Mouse (Mus musculus): ENCODE measurements around the gene Crygn. TPM values are rescaled to one million over a fixed set of nuclear protein-coding genes. Genes with fewer than 3 reads are reported as not detected.

The Crygn gene
- polyA plus RNA-seq, 1 experiment, result not detected

GRCm38 (mm10) chr5:24792961-24793360 lies 35.2 kb upstream of the Crygn start:
- Histone ChIP-seq H3K4me1 (ENCODE audit: control insufficient read depth, insufficient read depth, insufficient read length, low read length) (no peaks in the 10 kb centered on the region), H3K4me3 (ENCODE audit: low read depth, low read length) (no peak overlapping the region), H3K27me3 (ENCODE audit: control insufficient read depth, insufficient read depth, low read length) (no peaks in the 10 kb centered on the region), H3K36me3 (ENCODE audit: control insufficient read depth, insufficient read depth, low read length) (no peaks in the 10 kb centered on the region), H3K27ac (ENCODE audit: insufficient read depth, low read depth, low read length) (no peak overlapping the region)
- no peak for TF ChIP-seq POLR2A (IDR thresholded peaks at IDR 0.05; ENCODE audit: low read depth, low read length)
- TF ChIP-seq CTCF (IDR thresholded peaks at IDR 0.05; ENCODE audit: extremely low read depth, insufficient read length, insufficient replicate concordance, low read depth, low read length), result no peak
- WGBS, result 71% methylated on average over 7 of the region's 7 CpGs

GRCm38 (mm10) chr5:24782957-24783356 lies 25.1 kb upstream of the Crygn start:
- no peak overlapping the region for H3K27ac ChIP-seq (ENCODE audit: insufficient read depth, low read depth, low read length)
- TF ChIP-seq POLR2A (IDR thresholded peaks at IDR 0.05; ENCODE audit: low read depth, low read length) (no peak), CTCF (IDR thresholded peaks at IDR 0.05; ENCODE audit: extremely low read depth, insufficient read length, insufficient replicate concordance, low read depth, low read length) (no peak)
- H3K4me1 ChIP-seq (ENCODE audit: control insufficient read depth, insufficient read depth, insufficient read length, low read length), result no peaks in the 10 kb centered on the region
- no peaks in the 10 kb centered on the region for H3K36me3 ChIP-seq (ENCODE audit: control insufficient read depth, insufficient read depth, low read length)
- 89% methylated on average over 4 of the region's 4 CpGs for WGBS
- no peaks in the 10 kb centered on the region for H3K27me3 ChIP-seq (ENCODE audit: control insufficient read depth, insufficient read depth, low read length)
- H3K4me3 ChIP-seq (ENCODE audit: low read depth, low read length), result no peak overlapping the region

GRCm38 (mm10) chr5:24781048-24781447 lies 23.2 kb upstream of the Crygn start:
- TF ChIP-seq POLR2A (IDR thresholded peaks at IDR 0.05; ENCODE audit: low read depth, low read length), result no peak
- no peak for TF ChIP-seq CTCF (IDR thresholded peaks at IDR 0.05; ENCODE audit: extremely low read depth, insufficient read length, insufficient replicate concordance, low read depth, low read length)
- WGBS, result 21% methylated on average over 5 of the region's 5 CpGs
- Histone ChIP-seq H3K27me3 (ENCODE audit: control insufficient read depth, insufficient read depth, low read length) (no peaks in the 10 kb centered on the region), H3K4me3 (ENCODE audit: low read depth, low read length) (no peak overlapping the region), H3K36me3 (ENCODE audit: control insufficient read depth, insufficient read depth, low read length) (no peaks in the 10 kb centered on the region), H3K27ac (ENCODE audit: insufficient read depth, low read depth, low read length) (no peak overlapping the region), H3K4me1 (ENCODE audit: control insufficient read depth, insufficient read depth, insufficient read length, low read length) (no peaks in the 10 kb centered on the region)

GRCm38 (mm10) chr5:24779881-24780512 lies 22.2 kb upstream of the Crygn start:
- Histone ChIP-seq H3K27me3 (ENCODE audit: control insufficient read depth, insufficient read depth, low read length) (no peaks in the 10 kb centered on the region), H3K4me3 (ENCODE audit: low read depth, low read length) (no peak overlapping the region)
- WGBS, result 53% methylated on average over 15 of the region's 15 CpGs

GRCm38 (mm10) chr5:24779321-24779720 lies 21.5 kb upstream of the Crygn start:
- no peak for TF ChIP-seq CTCF (IDR thresholded peaks at IDR 0.05; ENCODE audit: extremely low read depth, insufficient read length, insufficient replicate concordance, low read depth, low read length)
- TF ChIP-seq POLR2A (IDR thresholded peaks at IDR 0.05; ENCODE audit: low read depth, low read length), result no peak
- no peaks in the 10 kb centered on the region for H3K27me3 ChIP-seq (ENCODE audit: control insufficient read depth, insufficient read depth, low read length)
- H3K36me3 ChIP-seq (ENCODE audit: control insufficient read depth, insufficient read depth, low read length), result no peaks in the 10 kb centered on the region
- no peak overlapping the region for H3K27ac ChIP-seq (ENCODE audit: insufficient read depth, low read depth, low read length)
- no peaks in the 10 kb centered on the region for H3K4me1 ChIP-seq (ENCODE audit: control insufficient read depth, insufficient read depth, insufficient read length, low read length)
- no peak overlapping the region for H3K4me3 ChIP-seq (ENCODE audit: low read depth, low read length)

More at GRCm38 (mm10) chr5:24779881-24780512, 22.2 kb upstream of the Crygn start:
- Histone ChIP-seq H3K4me1 (ENCODE audit: control insufficient read depth, insufficient read depth, insufficient read length, low read length) (no peaks in the 10 kb centered on the region), H3K36me3 (ENCODE audit: control insufficient read depth, insufficient read depth, low read length) (no peaks in the 10 kb centered on the region), H3K27ac (ENCODE audit: insufficient read depth, low read depth, low read length) (no peak overlapping the region)
- no peak for TF ChIP-seq POLR2A (IDR thresholded peaks at IDR 0.05; ENCODE audit: low read depth, low read length)
- TF ChIP-seq CTCF (IDR thresholded peaks at IDR 0.05; ENCODE audit: extremely low read depth, insufficient read length, insufficient replicate concordance, low read depth, low read length), result peak; percentile 62; the same call in 1 of the 2 replicates

GRCm38 (mm10) chr5:24778843-24779140 lies 21.0 kb upstream of the Crygn start:
- Histone ChIP-seq H3K4me3 (ENCODE audit: low read depth, low read length) (no peak overlapping the region), H3K27me3 (ENCODE audit: control insufficient read depth, insufficient read depth, low read length) (no peaks in the 10 kb centered on the region), H3K27ac (ENCODE audit: insufficient read depth, low read depth, low read length) (no peak overlapping the region), H3K36me3 (ENCODE audit: control insufficient read depth, insufficient read depth, low read length) (no peaks in the 10 kb centered on the region), H3K4me1 (ENCODE audit: control insufficient read depth, insufficient read depth, insufficient read length, low read length) (no peaks in the 10 kb centered on the region)
- no peak for TF ChIP-seq POLR2A (IDR thresholded peaks at IDR 0.05; ENCODE audit: low read depth, low read length)
- TF ChIP-seq CTCF (IDR thresholded peaks at IDR 0.05; ENCODE audit: extremely low read depth, insufficient read length, insufficient replicate concordance, low read depth, low read length), result no peak
- 74% methylated on average over 13 of the region's 13 CpGs for WGBS

- no peak for TF ChIP-seq CTCF (IDR thresholded peaks at IDR 0.05; ENCODE audit: extremely low read depth, insufficient read length, insufficient replicate concordance, low read depth, low read length)
- TF ChIP-seq POLR2A (IDR thresholded peaks at IDR 0.05; ENCODE audit: low read depth, low read length), result no peak
- H3K4me3 ChIP-seq (ENCODE audit: low read depth, low read length), result no peak overlapping the region
- no peaks in the 10 kb centered on the region for H3K27me3 ChIP-seq (ENCODE audit: control insufficient read depth, insufficient read depth, low read length)
- 52% methylated on average over 17 of the region's 17 CpGs for WGBS
- H3K4me1 ChIP-seq (ENCODE audit: control insufficient read depth, insufficient read depth, insufficient read length, low read length), result no peaks in the 10 kb centered on the region
- H3K36me3 ChIP-seq (ENCODE audit: control insufficient read depth, insufficient read depth, low read length), result no peaks in the 10 kb centered on the region
- H3K27ac ChIP-seq (ENCODE audit: insufficient read depth, low read depth, low read length), result no peak overlapping the region
Observed at GRCm38 (mm10) chr5:24778082-24778842, 20.5 kb upstream of the Crygn start.

Measured in small intestine, adult 2 months (tissue).